Mouse (Mus musculus): ENCODE results near the gene Gm17949. TPM values are rescaled to one million over a fixed set of nuclear protein-coding genes. Genes with fewer than 3 reads are reported as not detected.
"Not testable (repeated sequence)": the region's sequence is repeated elsewhere in the genome, so short reads cannot be mapped to it uniquely, and the experiment has no call there.

The Gm17949 gene
- total RNA-seq, 2 experiments from 2014 or later, result not detected

DNA sequence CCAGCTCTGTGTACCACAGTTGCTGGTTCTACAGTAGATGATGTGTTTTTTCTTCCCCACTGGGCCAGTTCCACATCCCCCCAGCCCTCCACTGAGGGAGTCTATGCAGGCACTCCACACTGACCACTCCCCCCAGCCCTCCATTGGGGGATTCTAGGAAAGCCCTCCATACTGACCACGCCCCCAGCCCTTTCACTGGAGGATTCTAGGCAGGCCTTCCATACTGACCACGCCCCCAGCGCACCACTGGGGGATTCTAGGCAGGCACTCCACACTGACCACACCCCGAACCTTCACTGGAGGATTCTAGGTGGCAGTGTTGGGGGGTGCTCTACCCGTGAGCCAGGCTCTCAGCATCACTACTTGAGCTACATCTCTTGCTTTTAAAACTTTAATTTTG is 36.1 kb downstream of the Gm17949 start:
- DNase-seq, result no peak

- no peak for DNase-seq
Observed at GRCm38 (mm10) chr17:57048816-57049215, 37.5 kb downstream of the Gm17949 start.

DNA sequence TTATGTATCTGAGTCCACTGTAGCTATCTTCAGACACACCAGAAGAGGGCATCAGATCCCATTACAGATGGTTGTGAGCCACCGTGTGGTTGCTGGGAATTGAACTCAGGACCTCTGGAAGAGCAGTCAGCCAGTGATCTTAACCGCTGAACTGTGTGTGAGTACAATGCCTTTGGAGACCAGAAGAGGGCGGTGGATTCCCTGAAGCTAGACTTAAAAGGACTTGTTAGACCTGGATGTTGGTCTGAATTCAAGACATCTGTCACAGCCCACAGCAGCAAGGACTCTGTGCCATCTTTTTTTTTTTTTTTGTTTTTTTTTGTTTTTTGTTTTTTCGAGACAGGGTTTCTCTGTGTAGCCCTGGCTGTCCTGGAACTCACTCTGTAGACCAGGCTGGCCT is 40.4 kb downstream of the Gm17949 start:
- not testable (repeated sequence) for DNase-seq

DNA sequence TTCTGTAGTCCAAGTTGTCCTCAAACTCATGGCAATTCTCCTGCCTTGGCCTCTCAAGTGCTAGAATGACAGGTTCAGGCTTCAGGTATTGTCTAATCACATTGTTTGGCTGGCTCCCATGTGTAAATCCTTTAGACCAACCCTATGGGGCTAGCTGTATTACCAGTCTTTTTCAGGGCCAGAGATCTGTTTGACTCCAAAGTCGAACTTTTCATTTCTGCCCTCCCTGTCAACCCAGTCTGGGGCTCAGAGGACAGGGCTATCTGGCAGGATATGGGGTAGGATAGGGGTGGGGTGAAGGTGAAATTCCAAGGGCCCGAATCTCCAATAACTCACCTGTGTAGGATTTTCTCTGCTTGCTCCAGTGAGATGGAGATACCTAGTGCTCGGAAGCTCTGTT is 45.0 kb downstream of the Gm17949 start:
- DNase-seq, result no peak

DNA sequence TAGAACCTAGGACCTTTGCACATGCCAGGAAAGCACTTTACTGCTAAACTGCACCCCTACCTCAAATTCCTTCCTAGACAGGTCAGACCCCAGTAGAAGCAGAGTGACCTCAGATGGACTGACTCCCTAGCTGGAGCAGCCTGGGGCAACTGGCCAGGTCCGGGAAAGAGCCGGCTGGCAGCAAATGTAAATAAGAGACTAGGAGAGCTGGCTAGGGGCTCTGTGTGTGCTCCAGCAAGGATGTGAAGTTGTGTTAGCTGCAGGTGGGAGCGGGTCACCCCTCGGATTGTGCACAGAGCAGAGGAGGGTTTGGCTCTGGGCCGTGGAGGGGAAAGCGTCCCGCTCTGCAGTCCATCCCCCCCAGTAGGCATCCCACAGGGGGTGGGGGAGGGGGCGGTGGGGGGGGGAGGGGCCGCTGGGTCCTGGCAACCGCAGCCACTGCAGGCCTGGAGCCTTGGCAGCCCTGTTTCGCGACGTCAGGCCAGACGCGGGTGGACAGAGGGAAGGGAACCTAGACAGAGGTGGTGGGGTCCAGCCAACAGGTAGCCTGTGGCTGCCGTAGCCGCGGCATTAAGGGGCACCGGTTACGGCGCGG is 47.7 kb downstream of the Gm17949 start, which contains the start of gene Crb3:
Gene Crb3, plus strand, starts transcription at position 215 of the 595 bp plus-strand sequence.
- DNase-seq, result peak; percentile 47

- peak; percentile 67 for DNase-seq
Observed at GRCm38 (mm10) chr17:57059486-57059977, 48.3 kb downstream of the Gm17949 start, which contains the start of gene Slc25a23. TSS of gene Slc25a23 (minus strand) at chr17:57059863.

DNA sequence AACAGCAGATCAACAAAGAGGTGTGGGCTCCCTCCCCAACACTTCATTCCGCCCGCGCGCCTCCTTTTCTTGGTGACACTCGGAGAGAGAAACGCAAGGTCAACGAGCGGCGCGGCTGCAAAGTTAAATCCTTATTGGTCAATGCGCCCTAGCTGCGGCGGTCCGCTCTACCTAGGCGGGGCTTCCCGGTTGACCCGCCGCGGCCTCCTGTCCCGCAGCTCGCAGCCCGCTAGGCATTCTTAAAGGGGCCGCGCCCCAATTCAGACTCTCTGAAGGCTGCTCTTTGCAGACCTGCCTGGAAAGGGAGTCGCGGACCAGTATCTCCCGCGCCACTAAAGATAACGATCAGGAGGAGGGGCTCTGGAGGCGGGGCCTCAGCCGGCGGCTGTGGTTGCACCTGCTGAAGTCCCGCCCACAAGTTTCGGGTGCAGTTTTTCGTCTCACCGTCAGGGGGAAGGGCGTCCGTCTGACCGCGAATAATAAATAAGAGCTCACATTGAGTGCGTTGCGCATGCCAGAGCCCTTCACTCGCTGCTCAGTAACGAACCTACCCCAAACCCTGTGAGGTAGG is 49.0 kb downstream of the Gm17949 start:
- peak; percentile 88 for DNase-seq

DNA sequence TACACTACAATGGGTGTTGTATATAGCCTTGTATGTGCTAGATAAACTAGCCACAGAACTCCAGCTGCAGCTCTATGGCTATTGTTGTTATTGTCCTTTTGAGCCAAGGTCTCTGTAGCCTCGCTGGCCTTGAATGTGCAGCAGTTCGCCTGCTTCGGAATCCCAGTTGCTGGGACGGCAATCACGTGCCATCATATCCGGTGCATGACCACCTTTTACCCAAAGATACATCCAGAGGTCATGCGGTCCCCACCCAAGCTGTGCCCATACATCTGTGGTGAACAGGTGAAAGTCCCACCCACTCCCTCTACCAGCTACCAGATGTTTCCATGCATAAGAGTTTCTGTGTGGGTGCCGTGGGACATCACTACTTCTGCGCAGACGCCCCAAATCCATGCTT is 49.8 kb downstream of the Gm17949 start:
- DNase-seq, result no peak

GRCm38 (mm10) chr17:57062011-57062521 is 50.8 kb downstream of the Gm17949 start:
- no peak for DNase-seq

GRCm38 (mm10) chr17:57062548-57062947 is 51.3 kb downstream of the Gm17949 start:
- DNase-seq, result no peak

- DNase-seq, result no peak
Observed at GRCm38 (mm10) chr17:57063031-57063430, 51.8 kb downstream of the Gm17949 start.

DNA sequence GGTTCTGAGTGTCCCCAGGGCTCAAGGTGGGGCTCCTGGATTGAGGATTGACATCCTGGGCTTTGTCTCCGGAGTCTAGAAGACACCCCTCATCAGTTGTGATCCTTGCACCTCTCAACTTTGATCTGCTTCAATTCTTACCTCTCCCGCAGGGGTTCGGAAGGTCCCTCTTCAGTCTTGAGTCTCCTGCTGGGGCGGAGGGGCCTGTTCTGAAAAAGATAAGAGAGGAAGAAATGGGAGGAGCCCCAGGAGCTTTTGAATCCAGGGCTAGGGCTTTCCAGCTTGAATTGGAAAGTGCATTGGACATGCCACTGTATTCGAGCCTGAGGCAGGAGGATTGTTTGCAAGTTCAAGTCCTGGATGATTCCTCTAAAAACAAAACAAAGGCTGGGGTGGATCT is 55.6 kb downstream of the Gm17949 start:
- DNase-seq, result no peak

GRCm38 (mm10) chr17:57070272-57070671 is 59.0 kb downstream of the Gm17949 start:
- no peak for DNase-seq

GRCm38 (mm10) chr17:57070699-57071098 is 59.4 kb downstream of the Gm17949 start:
- DNase-seq, result no peak

Other genes starting within 250 kb of the Gm17949 start
- 10 to 100 TPM; 17.3 to 21.1 TPM for gene Dus3l, start 246.7 kb upstream of the Gm17949 start, total RNA-seq (2021)
- gene Prr22, start 241.2 kb upstream of the Gm17949 start, total RNA-seq (2021), result under 1 TPM; 0.19 to 0.20 TPM
- gene Rfx2, start 180.5 kb upstream of the Gm17949 start, total RNA-seq (2021), result 1 to 10 TPM; 2.6 to 5.5 TPM
- not detected for gene Acsbg2, start 137.0 kb upstream of the Gm17949 start, total RNA-seq (2021)
- under 1 TPM in 1 of 2 experiments, not detected in 1; 0.11 TPM for gene 1700061G19Rik, start 136.0 kb upstream of the Gm17949 start, total RNA-seq (2021)
- gene Mllt1, start 76.1 kb upstream of the Gm17949 start, total RNA-seq (2021), result 10 to 100 TPM; 15.5 to 23.1 TPM
- not detected for gene Acer1, start 29.3 kb upstream of the Gm17949 start, total RNA-seq (2021)
- gene Clpp, start 21.2 kb upstream of the Gm17949 start, total RNA-seq (2021), result 10 to 100 TPM; 32.7 to 34.9 TPM
- gene Alkbh7, start 14.1 kb upstream of the Gm17949 start, total RNA-seq (2021), result 10 to 100 TPM; 29.5 to 33.5 TPM
- gene Pspn, start 11.5 kb upstream of the Gm17949 start, total RNA-seq (2021), result not detected
- gene Gtf2f1, start 181 bp upstream of the Gm17949 start, total RNA-seq (2021), result 10 to 100 TPM; 24.3 to 28.0 TPM
- 10 to 100 TPM; 47.0 to 57.4 TPM for gene Khsrp, start 20.1 kb downstream of the Gm17949 start, total RNA-seq (2021)
- gene Slc25a41, start 30.2 kb downstream of the Gm17949 start, total RNA-seq (2021), result not detected
- gene Crb3, start 47.6 kb downstream of the Gm17949 start, total RNA-seq (2021), result under 1 TPM; 0.54 to 0.81 TPM
- 10 to 100 TPM; 42.1 to 50.9 TPM for gene Slc25a23, start 48.4 kb downstream of the Gm17949 start, total RNA-seq (2021)
- under 1 TPM; 0.52 to 0.79 TPM for gene Dennd1c, start 67.0 kb downstream of the Gm17949 start, total RNA-seq (2021)
- 1 to 10 TPM; 4.2 to 4.6 TPM for gene Tubb4a, start 76.3 kb downstream of the Gm17949 start, total RNA-seq (2021)
- gene Tnfsf9, start 93.9 kb downstream of the Gm17949 start, total RNA-seq (2021), result under 1 TPM; 0.42 to 0.95 TPM
- gene Cd70, start 138.3 kb downstream of the Gm17949 start, total RNA-seq (2021), result not detected
- under 1 TPM in 1 of 2 experiments, not detected in 1; 0.14 TPM for gene Tnfsf14, start 182.7 kb downstream of the Gm17949 start, total RNA-seq (2021)
- 1 to 10 TPM; 1.6 to 3.5 TPM for gene C3, start 216.7 kb downstream of the Gm17949 start, total RNA-seq (2021)
- gene Gpr108, start 237.0 kb downstream of the Gm17949 start, total RNA-seq (2021), result 10 to 100 TPM; 22.0 to 23.8 TPM
- gene Trip10, start 238.0 kb downstream of the Gm17949 start, total RNA-seq (2021), result 10 to 100 TPM; 69.1 to 74.4 TPM